Mouse (Mus musculus): ENCODE data around the gene Otop2.

DNA sequence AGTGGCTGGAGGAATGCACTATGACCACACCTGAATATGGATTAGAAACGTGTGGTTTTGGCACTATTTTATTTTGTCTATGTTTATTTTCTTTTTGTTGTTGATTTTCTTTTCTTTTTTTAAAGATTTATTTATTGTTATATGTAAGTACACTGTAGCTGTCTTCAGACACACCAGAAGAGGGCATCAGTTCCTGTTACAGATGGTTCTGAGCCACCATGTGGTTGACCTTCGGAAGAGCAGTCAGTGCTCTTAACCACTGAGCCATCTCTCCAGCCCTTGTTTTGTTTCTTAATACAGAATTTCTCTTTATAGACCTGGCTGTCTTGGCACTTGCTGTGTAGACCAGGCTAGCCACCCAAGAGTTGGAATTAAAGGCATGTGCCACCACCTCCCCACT lies 65.8 kb downstream of the Otop2 start:
- TF ChIP-seq CTCF (IDR thresholded peaks at IDR 0.05; ENCODE audit: low read depth) (no peak), EP300 (IDR thresholded peaks at IDR 0.05; ENCODE audit: low read depth) (no peak)
